Mouse (Mus musculus): ENCODE measurements at regions not wholly inside any gene's neighbourhood (a gene's known extent, or its start where the extent isn't known, plus 50 kb on each side); places are given as distances from the start of the nearest gene placed in this dataset.
"Not testable (repeated sequence)": the region's sequence is repeated elsewhere in the genome, so short reads cannot be mapped to it uniquely, and the experiment has no call there.

- DNase-seq (ENCODE audit: low spot score in 2 of 2), result no peak
Measured at GRCm38 (mm10) chrX:92981141-92981540, 305.1 kb upstream of the Arx start.

- no peak for DNase-seq (ENCODE audit: low spot score in 2 of 2)
Measured at GRCm38 (mm10) chrX:93002236-93002976, 283.8 kb upstream of the Arx start.

GRCm38 (mm10) chrX:93006681-93007080, 279.6 kb upstream of the Arx start:
- peak in 1 of 2 experiments; percentile 4 for DNase-seq (ENCODE audit: low spot score in 2 of 2)

- no peak for DNase-seq (ENCODE audit: low spot score in 2 of 2)
Measured at GRCm38 (mm10) chrX:93011578-93011977, 274.7 kb upstream of the Arx start.

GRCm38 (mm10) chrX:93016391-93016790, 269.9 kb upstream of the Arx start:
- no peak for DNase-seq (ENCODE audit: low spot score in 2 of 2)

GRCm38 (mm10) chrX:93041096-93041495, 245.1 kb upstream of the Arx start:
- DNase-seq (ENCODE audit: low spot score in 2 of 2), result no peak

GRCm38 (mm10) chrX:93042736-93043135, 243.5 kb upstream of the Arx start:
- no peak for DNase-seq (ENCODE audit: low spot score in 2 of 2)

- no peak for DNase-seq (ENCODE audit: low spot score in 2 of 2)
Measured at GRCm38 (mm10) chrX:93048967-93049754, 237.1 kb upstream of the Arx start.

GRCm38 (mm10) chrX:93049755-93050143, 236.5 kb upstream of the Arx start:
- DNase-seq (ENCODE audit: low spot score in 2 of 2), result no peak

- no peak for DNase-seq (ENCODE audit: low spot score in 2 of 2)
Measured at GRCm38 (mm10) chrX:93059533-93059932, 226.7 kb upstream of the Arx start.

GRCm38 (mm10) chrX:93068884-93069283, 217.4 kb upstream of the Arx start:
- DNase-seq (ENCODE audit: low spot score in 2 of 2), result no peak

- DNase-seq (ENCODE audit: low spot score in 2 of 2), result peak; percentile 7 to 47
Measured at GRCm38 (mm10) chrX:93069569-93070289, 216.5 kb upstream of the Arx start.

- DNase-seq (ENCODE audit: low spot score in 2 of 2), result no peak
Measured at GRCm38 (mm10) chrX:93070290-93070611, 216.0 kb upstream of the Arx start.

GRCm38 (mm10) chrX:93088976-93089375, 197.3 kb upstream of the Arx start:
- DNase-seq (ENCODE audit: low spot score in 2 of 2), result no peak

- DNase-seq (ENCODE audit: low spot score in 2 of 2), result no peak
Measured at GRCm38 (mm10) chrX:93097551-93097950, 188.7 kb upstream of the Arx start.

- no peak for DNase-seq (ENCODE audit: low spot score in 2 of 2)
Measured at GRCm38 (mm10) chrX:93107930-93108567, 178.2 kb upstream of the Arx start.

- not testable (repeated sequence) for DNase-seq (ENCODE audit: low spot score in 2 of 2)
Measured at GRCm38 (mm10) chrX:93154367-93154766, 131.9 kb upstream of the Arx start.

GRCm38 (mm10) chrX:93159105-93159504, 127.1 kb upstream of the Arx start:
- DNase-seq (ENCODE audit: low spot score in 2 of 2), result no peak

GRCm38 (mm10) chrX:93160956-93161355, 125.3 kb upstream of the Arx start:
- no peak for DNase-seq (ENCODE audit: low spot score in 2 of 2)

Data from frontal cortex, postnatal 14 days (tissue).